Mouse (Mus musculus) liver, postnatal 0 days (tissue): ENCODE results near the gene Rpap3.

Experiments
- CTCF ChIP-seq: sonication (generic); IDR thresholded peaks from 2 replicates; pipeline ENCODE4 v1.5.1; 2016; ENCODE audit warnings: antibody characterized with exemption, low read depth
- EP300 ChIP-seq: IDR thresholded peaks from 2 replicates; pipeline ENCODE4 v1.6.1; 2016; ENCODE audit warnings: antibody characterized with exemption, low read depth, mild to moderate bottlenecking

GRCm38 (mm10) chr15:97718535-97719155, 13.0 kb upstream of the Rpap3 start:
- TF ChIP-seq EP300, result no peak
- no peak for TF ChIP-seq CTCF
